Mouse (Mus musculus): ENCODE measurements around the gene B4galt3.

- TF ChIP-seq POLR2A (IDR thresholded peaks at IDR 0.05; ENCODE audit: control insufficient read depth, low read depth, low read length) (0 out of 2 replicates have a peak, but pooled peaks have one; percentile 26), CTCF (IDR thresholded peaks at IDR 0.05; ENCODE audit: control insufficient read depth, insufficient read depth, insufficient replicate concordance, low read depth, low read length) (no peak)
These were observed 10.9 kb downstream of the B4galt3 start, which contains the start of gene Ppox for GRCm38 (mm10) chr1:171280916-171281527.
